Mouse (Mus musculus) stomach, postnatal 0 days (tissue): Measurements from ENCODE around the gene Nectin1.

ENCODE experiments used
- CTCF ChIP-seq: IDR thresholded peaks from 2 replicates; pipeline ENCODE4 v1.5.1; 2016; ENCODE audit warnings: antibody characterized with exemption, low read depth, mild to moderate bottlenecking, moderate library complexity
- EP300 ChIP-seq: optimal IDR thresholded peaks from 2 replicates; pipeline ENCODE3; 2016; ENCODE audit warnings: antibody characterized with exemption

DNA sequence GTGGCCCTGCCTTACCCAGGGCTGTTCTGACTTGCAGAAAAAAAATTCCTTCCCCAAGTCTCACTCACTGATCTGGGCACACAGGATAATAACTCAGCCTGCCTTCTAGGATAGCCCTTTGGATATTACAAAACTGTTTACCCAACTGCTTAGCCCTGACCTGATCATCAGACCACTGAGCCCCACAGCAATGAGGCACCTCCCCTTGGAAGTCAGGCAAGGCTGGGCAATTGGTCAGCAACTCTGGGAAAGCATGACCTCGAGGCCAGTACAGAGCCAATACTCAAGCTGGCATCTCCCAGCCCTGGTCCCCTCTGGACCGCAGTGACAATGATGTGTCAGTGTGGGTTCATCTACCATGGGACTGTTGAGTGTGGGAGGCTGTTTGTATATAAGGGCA lies 69.4 kb downstream of the Nectin1 start:
- TF ChIP-seq CTCF (no peak), EP300 (no peak)
